ENCODE assay signal across 8 mouse cellular contexts in genomic region chr11:95259088-95259849, GRCm38 (mm10). TPM values are rescaled to one million over a fixed set of nuclear protein-coding genes. Genes with fewer than 3 reads are reported as not detected.
A peak's percentile ranks its signal among the peaks of the same experiment; 100 is the strongest.
DNase-seq lines count a peak whose midpoint lies in the region; ATAC-seq and TF ChIP-seq lines count a peak whose summit lies in the region.

No protein-coding gene starts in this region.

- H3K27me3 ChIP-seq in C2C12 (ENCODE audit: control insufficient read depth, insufficient read depth, insufficient read length), result no peaks in the 10 kb centered on the region
- peaks cover 26% of the 10 kb centered on the region; the same call in 1 of the 2 replicates for H3K27me3 ChIP-seq in heart, embryonic 10.5 days (ENCODE audit: insufficient read depth, poor library complexity, severe bottlenecking)
- H3K27me3 ChIP-seq in kidney, embryonic 15.5 days, result peaks cover 5% of the 10 kb centered on the region; the same call in 1 of the 2 replicates
- no peaks in the 10 kb centered on the region for H3K27me3 ChIP-seq in limb, embryonic 15.5 days
- no peaks in the 10 kb centered on the region for H3K27me3 ChIP-seq in midbrain, postnatal 0 days (ENCODE audit: insufficient read depth, low read length)

- H3K27ac ChIP-seq in embryonic fibroblast, embryonic 13.5 days (ENCODE audit: insufficient read depth, low read length), result peak overlapping the region; percentile 78
- H3K27ac ChIP-seq in heart, embryonic 10.5 days, result peak overlapping the region; percentile 90
- peak overlapping the region; percentile 87 for H3K27ac ChIP-seq in kidney, embryonic 15.5 days
- peak overlapping the region; percentile 82 for H3K27ac ChIP-seq in limb, embryonic 15.5 days
- peak overlapping the region; percentile 32; the same call in 1 of the 2 replicates for H3K27ac ChIP-seq in midbrain, postnatal 0 days (ENCODE audit: low read depth, low read length)

- peak overlapping the region; percentile 66 for H3ac ChIP-seq in C2C12 (ENCODE audit: control insufficient read depth, insufficient read length, low read depth)

- peak overlapping the region; percentile 71 for H3K9ac ChIP-seq in kidney, embryonic 15.5 days
- peak overlapping the region; percentile 82 for H3K9ac ChIP-seq in limb, embryonic 15.5 days
- peak overlapping the region; percentile 78 for H3K9ac ChIP-seq in midbrain, postnatal 0 days (replicated peaks; ENCODE audit: low read length, poor library complexity, severe bottlenecking)

- TF ChIP-seq CTCF in C2C12 (IDR thresholded peaks at IDR 0.05; ENCODE audit: control insufficient read depth, insufficient read depth, insufficient read length), result peak; percentile 99
- TF ChIP-seq CTCF in embryonic fibroblast, embryonic 13.5 days (IDR thresholded peaks at IDR 0.05; ENCODE audit: borderline replicate concordance, insufficient read depth, low read length), result peak; percentile 96
- TF ChIP-seq CTCF in midbrain, postnatal 0 days (IDR thresholded peaks at IDR 0.05), result peak; percentile 93

- H3K79me2 ChIP-seq in C2C12 (ENCODE audit: control insufficient read depth, insufficient read depth), result no peaks in the 10 kb centered on the region

- H3K4me3 ChIP-seq in C2C12 (ENCODE audit: insufficient read depth, poor library complexity, severe bottlenecking), result peak overlapping the region; percentile 44
- peak overlapping the region; percentile 63 for H3K4me3 ChIP-seq in embryonic fibroblast, embryonic 13.5 days (ENCODE audit: insufficient read depth, low read length)
- H3K4me3 ChIP-seq in heart, embryonic 10.5 days, result peak overlapping the region; percentile 74
- peak overlapping the region; percentile 70 for H3K4me3 ChIP-seq in kidney, embryonic 15.5 days (replicated peaks)
- peak overlapping the region; percentile 61 for H3K4me3 ChIP-seq in limb, embryonic 15.5 days
- peak overlapping the region; percentile 58 for H3K4me3 ChIP-seq in midbrain, postnatal 0 days (ENCODE audit: low read depth, low read length)

- H3K4me1 ChIP-seq in embryonic fibroblast, embryonic 13.5 days (ENCODE audit: control insufficient read depth, insufficient read depth, low read length), result no peaks in the 10 kb centered on the region
- peaks cover 29% of the 10 kb centered on the region for H3K4me1 ChIP-seq in heart, embryonic 10.5 days
- H3K4me1 ChIP-seq in kidney, embryonic 15.5 days, result peaks cover 28% of the 10 kb centered on the region
- peaks cover 15% of the 10 kb centered on the region for H3K4me1 ChIP-seq in limb, embryonic 15.5 days
- H3K4me1 ChIP-seq in midbrain, postnatal 0 days (ENCODE audit: insufficient read depth, low read length), result no peaks in the 10 kb centered on the region

- TF ChIP-seq POLR2A in embryonic fibroblast, embryonic 13.5 days (IDR thresholded peaks at IDR 0.05; ENCODE audit: low read depth, low read length), result peak; percentile 79

- H3K36me3 ChIP-seq in C2C12 (ENCODE audit: control insufficient read depth, insufficient read depth), result no peaks in the 10 kb centered on the region
- no peaks in the 10 kb centered on the region for H3K36me3 ChIP-seq in heart, embryonic 10.5 days
- no peaks in the 10 kb centered on the region for H3K36me3 ChIP-seq in kidney, embryonic 15.5 days
- H3K36me3 ChIP-seq in limb, embryonic 15.5 days, result no peaks in the 10 kb centered on the region
- no peaks in the 10 kb centered on the region for H3K36me3 ChIP-seq in midbrain, postnatal 0 days (ENCODE audit: insufficient read depth, low read length)

- no peaks in the 10 kb centered on the region for H3K79me3 ChIP-seq in C2C12 (ENCODE audit: low read depth)

- no peaks in the 10 kb centered on the region for H3K9me3 ChIP-seq in heart, embryonic 10.5 days
- no peaks in the 10 kb centered on the region for H3K9me3 ChIP-seq in kidney, embryonic 15.5 days (replicated peaks)
- no peaks in the 10 kb centered on the region for H3K9me3 ChIP-seq in limb, embryonic 15.5 days
- no peaks in the 10 kb centered on the region for H3K9me3 ChIP-seq in midbrain, postnatal 0 days (ENCODE audit: low read length)

- H3K4me2 ChIP-seq in kidney, embryonic 15.5 days, result peak overlapping the region; percentile 98
- H3K4me2 ChIP-seq in limb, embryonic 15.5 days, result peak overlapping the region; percentile 96
- H3K4me2 ChIP-seq in midbrain, postnatal 0 days (ENCODE audit: low read depth, low read length, poor library complexity, severe bottlenecking), result peak overlapping the region; percentile 88

- DNase-seq in brain, adult 2 months (ENCODE audit: low read depth, low spot score), result peak; percentile 87
- peak; percentile 94 for DNase-seq in heart, embryonic 10.5 days (ENCODE audit: low spot score)
- DNase-seq in midbrain, postnatal 0 days (ENCODE audit: low spot score), result peak; percentile 78
- DNase-seq in spleen, postnatal 10 days (ENCODE audit: low spot score in 2 of 2), result peak; percentile 93 to 95

- peak; percentile 80 for ATAC-seq in kidney, embryonic 15.5 days (replicated peaks; ENCODE audit: low FRiP score)
- peak; percentile 61 for ATAC-seq in limb, embryonic 15.5 days (ENCODE audit: insufficient number of reproducible peaks, low FRiP score, low TSS enrichment, low read depth)
- peak; percentile 70 for ATAC-seq in midbrain, postnatal 0 days (ENCODE audit: low FRiP score)

- under 1% methylated on average over 73 of the region's 73 CpGs for WGBS in heart, embryonic 10.5 days
- under 1% methylated on average over 73 of the region's 73 CpGs for WGBS in kidney, embryonic 15.5 days
- 1% methylated on average over 73 of the region's 73 CpGs for WGBS in limb, embryonic 15.5 days
- WGBS in midbrain, postnatal 0 days, result under 1% methylated on average over 67 of the region's 73 CpGs

TF ChIP-seq in C2C12, 6 proteins besides CTCF, POLR2A, EP300 and RAD21:
- TF ChIP-seq MYOD1 (IDR thresholded peaks at IDR 0.05; ENCODE audit: control insufficient read depth, insufficient read length, low read depth), result no peak
- no peak for TF ChIP-seq CEBPB (IDR thresholded peaks at IDR 0.05; ENCODE audit: low read depth)
- no peak for TF ChIP-seq FOSL1 (IDR thresholded peaks at IDR 0.05; ENCODE audit: insufficient read depth, low read length, poor library complexity, severe bottlenecking)
- TF ChIP-seq MAX (IDR thresholded peaks at IDR 0.05), result peak; percentile 73
TF ChIP-seq in C2C12: peak in this region for 1.

RNA-seq across cellular contexts. Expression of gene Tac4, which starts 2.1 kb away (rescaled TPM):
- polyA plus RNA-seq in C2C12 (2012; fragmentation: generic; extraction: Trizol), result 0.04 TPM
- not detected in 2 replicates for polyA plus RNA-seq in embryonic fibroblast, embryonic 13.5 days (2011; ENCODE audit: insufficient read length, low read depth, missing spikeins)
- polyA plus RNA-seq in heart, embryonic 10.5 days (2016; fragmentation: Nextera tagmentation; extraction: Ambion mirVana), result not detected in 2 replicates
- polyA plus RNA-seq in kidney, embryonic 15.5 days (2015; fragmentation: Nextera tagmentation; extraction: Ambion mirVana), result 0.17 TPM in 1 of 2 replicates, not detected in the other
- polyA plus RNA-seq in limb, embryonic 15.5 days (2015; fragmentation: Nextera tagmentation; extraction: Ambion mirVana), result 0.12 and 0.32 TPM in 2 replicates
- total RNA-seq in midbrain, postnatal 0 days (2014; rRNA removed), result not detected in 2 replicates
- polyA plus RNA-seq in midbrain, postnatal 0 days (2015; fragmentation: Nextera tagmentation; extraction: Ambion mirVana), result not detected in 2 replicates

RNA-seq across cellular contexts. Expression of gene Kat7, which starts 50.8 kb away (rescaled TPM):
- 44.3 TPM for polyA plus RNA-seq in C2C12 (2012; fragmentation: generic; extraction: Trizol)
- 56.1 and 58.4 TPM in 2 replicates for polyA plus RNA-seq in embryonic fibroblast, embryonic 13.5 days (2011; ENCODE audit: insufficient read length, low read depth, missing spikeins)
- 66.0 and 68.5 TPM in 2 replicates for polyA plus RNA-seq in heart, embryonic 10.5 days (2016; fragmentation: Nextera tagmentation; extraction: Ambion mirVana)
- 78.7 and 83.4 TPM in 2 replicates for polyA plus RNA-seq in kidney, embryonic 15.5 days (2015; fragmentation: Nextera tagmentation; extraction: Ambion mirVana)
- polyA plus RNA-seq in limb, embryonic 15.5 days (2015; fragmentation: Nextera tagmentation; extraction: Ambion mirVana), result 60.0 and 62.7 TPM in 2 replicates
- total RNA-seq in midbrain, postnatal 0 days (2014; rRNA removed), result 72.5 and 113 TPM in 2 replicates
- polyA plus RNA-seq in midbrain, postnatal 0 days (2015; fragmentation: Nextera tagmentation; extraction: Ambion mirVana), result 65.6 and 72.7 TPM in 2 replicates

Comparison
In these comparisons a context has a peak if more than half of its experiments do, and no peak if none do; other contexts are left out.
1. Peak in every context shown above with its lines: DNase-seq, ATAC-seq, H3K4me3 ChIP-seq and H3K27ac ChIP-seq.
2. H3K27ac ChIP-seq: peak in every context shown above with its lines; median percentile 90 in heart, embryonic 10.5 days; 87 in kidney, embryonic 15.5 days; 82 in limb, embryonic 15.5 days; 78 in embryonic fibroblast, embryonic 13.5 days; 32 in midbrain, postnatal 0 days.